Mouse (Mus musculus) bone marrow macrophage, adult 2 months (primary cell): ENCODE data around the gene Draxin.

Experiments used
- CTCF ChIP-seq: IDR thresholded peaks from 2 replicates; pipeline ENCODE4 v1.5.1; 2012; ENCODE audit warnings: low read depth, mild to moderate bottlenecking, low read length, moderate library complexity
- POLR2A ChIP-seq: IDR thresholded peaks from 2 replicates; pipeline ENCODE4 v1.6.1; 2012; ENCODE audit warnings: mild to moderate bottlenecking, low read depth, low read length, borderline replicate concordance

GRCm38 (mm10) chr4:148166986-148167385 lies 36.5 kb upstream of the Draxin start:
- TF ChIP-seq CTCF = peak; percentile 57
- no peak for TF ChIP-seq POLR2A
